Mouse (Mus musculus) urinary bladder, postnatal 4 days (tissue): ENCODE measurements around the gene Pts.

Source experiments
- DNase-seq, 2 experiments: peaks; one replicate each; pipeline ENCODE4 v3.0.0; 2021 to 2022; ENCODE audit warnings: low spot score in 2 of 2

The Pts gene

DNA sequence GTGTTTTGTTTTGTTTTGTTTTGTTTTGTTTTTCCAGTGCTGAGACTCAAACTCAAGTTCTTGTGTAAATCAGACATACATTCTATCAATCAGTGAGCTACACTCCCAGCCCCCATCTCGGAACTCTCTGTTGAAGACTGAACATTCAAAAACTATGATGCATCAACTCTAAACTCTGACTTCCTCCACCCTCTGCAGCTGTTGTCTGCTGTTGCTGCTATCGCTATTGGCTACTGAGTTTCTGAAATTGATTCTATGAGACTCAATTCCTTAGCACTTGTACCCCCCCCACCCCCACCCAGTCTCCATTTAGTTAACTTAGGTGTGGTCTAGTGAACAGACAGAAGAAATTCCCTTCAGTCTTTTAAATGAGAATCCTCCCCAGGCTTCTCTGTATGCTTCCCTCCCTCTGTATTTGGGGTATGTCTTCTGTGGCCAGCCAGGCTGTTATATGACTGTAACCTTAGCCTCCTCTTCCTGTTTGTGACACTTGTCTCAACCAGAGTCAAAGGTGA lies 36.9 kb downstream of the Pts start:
- no peak for DNase-seq

DNA sequence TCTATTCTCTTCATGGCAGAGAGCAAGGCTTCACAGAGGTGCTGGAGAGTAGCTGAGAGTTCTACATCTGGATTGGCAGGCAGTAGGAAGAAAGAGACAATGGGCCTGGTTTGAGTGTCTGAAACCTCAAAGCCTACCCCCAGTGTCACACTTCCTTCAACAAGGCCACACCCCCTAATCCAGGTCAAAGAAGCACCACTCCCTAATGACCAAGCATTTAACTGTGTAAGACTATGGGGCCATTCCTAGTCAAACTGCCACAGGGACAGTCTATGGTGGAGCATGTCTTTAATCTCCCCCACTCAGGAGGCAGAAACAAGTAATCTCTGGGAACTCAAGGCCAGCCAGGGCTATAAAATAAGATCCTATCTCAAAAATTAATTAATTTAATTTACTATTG lies 37.7 kb downstream of the Pts start:
- no peak for DNase-seq

DNA sequence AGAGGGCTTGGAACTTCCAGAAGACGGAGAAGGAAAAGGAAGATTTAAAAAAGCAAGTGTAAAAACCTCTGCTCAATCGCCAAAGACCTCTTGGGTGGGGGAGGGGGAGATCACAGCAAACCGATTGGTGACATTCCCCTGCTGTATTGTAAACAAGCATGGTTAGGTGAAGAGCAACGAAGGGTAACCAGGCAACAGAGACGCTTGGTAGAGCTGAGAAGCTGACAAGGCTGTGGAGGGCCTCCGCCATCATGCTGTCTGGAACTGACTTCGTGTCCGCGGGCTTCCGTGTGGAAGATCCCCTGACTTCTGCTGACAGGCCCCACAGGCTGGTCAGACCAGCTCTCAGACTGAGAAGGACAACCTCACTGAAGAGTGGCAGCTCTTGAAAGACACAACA lies 43.0 kb downstream of the Pts start:
- DNase-seq, result no peak

DNA sequence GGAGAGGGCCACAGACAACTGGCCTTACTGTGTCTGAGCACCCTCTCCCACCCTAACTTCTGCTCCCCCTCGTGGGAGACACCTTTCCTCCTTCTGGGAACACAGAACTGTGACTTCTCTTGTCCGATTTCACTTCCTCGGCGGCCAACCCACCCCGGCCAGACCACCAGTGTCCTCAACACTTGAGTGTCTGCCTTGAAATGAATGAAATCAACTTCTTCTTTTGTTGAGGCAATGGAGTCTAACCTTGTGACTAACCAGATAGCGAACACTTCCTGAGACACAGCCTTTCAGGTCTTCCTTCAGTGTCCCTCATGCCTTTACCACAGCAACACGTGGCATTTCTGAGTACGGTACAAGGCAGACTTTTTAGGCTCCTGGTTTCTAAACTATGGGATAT lies 45.8 kb downstream of the Pts start:
- DNase-seq, result no peak

DNA sequence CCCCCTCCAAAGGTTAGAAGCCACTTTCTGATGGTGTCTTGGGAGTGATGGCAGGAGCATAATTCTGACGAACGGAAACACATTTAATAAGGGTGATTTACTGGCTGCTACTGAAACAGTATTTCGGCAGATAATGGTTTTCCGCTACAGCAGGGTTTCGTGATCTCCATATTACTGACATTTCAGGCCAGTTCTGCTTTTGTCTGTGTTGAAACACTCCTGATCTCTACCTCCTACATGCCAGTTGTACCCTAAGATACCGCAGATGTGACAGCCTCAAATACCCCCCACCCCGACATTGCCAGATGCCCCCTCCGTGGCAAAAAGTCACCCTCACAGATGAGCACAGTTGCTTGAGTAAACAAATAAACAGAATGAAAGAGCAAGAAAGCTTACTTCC lies 49.0 kb downstream of the Pts start:
- DNase-seq, result no peak

DNA sequence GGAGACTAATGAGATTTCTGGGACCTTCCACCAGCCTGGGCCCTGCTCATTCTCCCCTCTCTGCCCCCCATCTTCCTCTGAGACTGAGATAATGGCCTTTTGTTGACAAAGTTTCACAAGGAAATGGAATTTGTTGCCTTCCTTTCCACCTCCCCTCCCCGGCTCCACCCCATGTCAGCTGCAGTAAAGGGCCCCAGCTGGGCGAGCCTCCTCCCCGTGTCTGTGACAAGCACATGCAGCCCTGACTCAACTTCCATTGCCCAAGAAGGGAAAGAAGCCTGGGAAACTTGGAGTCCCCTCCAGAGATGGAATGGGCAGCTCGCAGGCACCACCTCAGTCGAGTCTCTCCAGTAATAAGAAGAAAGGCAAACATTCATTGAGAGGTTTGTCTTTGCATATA lies 49.7 kb downstream of the Pts start:
- DNase-seq, result no peak

DNA sequence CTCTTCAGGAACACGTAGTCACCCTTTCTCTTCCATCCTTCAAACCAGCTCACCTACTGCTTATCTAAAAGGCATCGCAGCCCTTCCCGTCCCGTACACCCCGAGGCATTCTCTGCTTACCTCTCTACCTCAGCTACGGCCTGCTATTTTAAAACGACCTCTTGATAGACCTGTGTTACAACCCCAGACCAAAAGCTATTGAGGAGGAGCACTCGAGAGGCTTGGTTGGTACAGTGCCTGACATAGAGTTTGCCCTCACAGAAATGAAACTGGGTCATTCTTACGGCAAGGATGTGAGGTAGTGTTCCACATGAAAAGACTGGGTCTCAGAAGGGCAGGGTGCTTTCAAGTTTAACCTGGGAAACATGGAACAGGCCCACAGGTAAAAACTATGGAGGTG lies 51.3 kb downstream of the Pts start:
- no peak for DNase-seq

DNA sequence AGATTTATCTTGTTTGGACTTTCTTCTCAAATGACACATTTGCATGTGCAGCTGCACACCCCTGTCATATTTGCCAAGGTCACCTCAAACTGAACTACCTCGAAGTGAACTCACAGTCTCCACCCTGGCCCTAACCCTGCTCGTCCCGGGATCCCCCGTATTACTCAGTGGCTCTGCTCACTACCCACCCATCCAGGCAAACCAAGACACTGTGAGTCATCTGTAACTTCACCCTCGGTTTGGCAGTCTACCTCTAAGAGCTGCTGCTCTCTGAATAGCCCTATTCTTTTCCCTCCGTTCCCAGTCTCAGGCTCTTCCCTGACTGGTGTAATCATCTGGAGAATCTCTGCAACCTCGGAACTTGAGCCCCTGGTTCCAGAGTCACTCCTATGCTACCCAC lies 51.9 kb downstream of the Pts start:
- DNase-seq, result no peak

DNA sequence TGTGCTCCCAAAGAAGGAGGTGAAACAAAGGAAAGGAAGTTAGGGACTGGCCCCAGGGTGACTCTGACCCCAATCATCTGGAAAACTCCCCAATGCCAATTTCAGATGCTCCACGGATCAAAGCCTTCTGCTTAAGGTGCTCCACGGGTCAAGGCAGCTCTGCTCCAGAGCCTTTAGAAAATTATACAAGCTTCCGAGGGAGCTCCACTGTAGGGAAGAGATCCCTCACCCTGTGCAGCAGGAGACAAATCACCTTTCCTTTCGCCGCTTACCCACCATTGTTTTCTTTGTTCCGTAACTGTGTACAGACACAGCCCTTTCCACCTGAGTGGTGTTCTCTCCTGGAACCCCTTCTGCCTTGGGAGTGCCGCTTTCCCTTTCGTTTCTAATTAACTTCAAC lies 52.8 kb downstream of the Pts start:
- DNase-seq, result no peak

DNA sequence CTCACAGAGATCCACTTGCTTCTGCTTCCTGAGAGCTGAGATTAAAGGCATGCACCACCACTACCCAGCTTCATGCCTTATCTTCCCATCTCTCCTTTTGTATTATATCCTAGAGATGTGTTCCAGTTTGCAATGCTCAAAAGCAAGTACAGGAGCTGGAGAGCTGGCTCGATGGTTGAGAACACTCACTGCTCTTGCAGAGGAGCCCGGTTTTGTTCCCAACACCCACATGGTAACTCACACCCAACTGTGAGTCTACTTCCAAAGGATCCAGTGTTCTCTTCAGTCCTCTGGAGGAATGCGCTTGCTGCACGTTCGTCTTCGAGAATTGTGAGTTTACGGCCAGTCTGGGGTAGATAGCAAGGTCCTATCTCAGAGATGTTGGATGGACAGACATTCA lies 53.2 kb downstream of the Pts start:
- no peak for DNase-seq
